Mouse (Mus musculus): Measurements from ENCODE around the gene Fam196b. TPM values are rescaled to one million over a fixed set of nuclear protein-coding genes. Genes with fewer than 3 reads are reported as not detected.

Fam196b gene
- polyA plus RNA-seq, 1 experiment from 2014 or later: 0.07 TPM

GRCm38 (mm10) chr11:34339693-34340092, 25.1 kb downstream of the Fam196b start:
- H3K4me2 ChIP-seq: no peak overlapping the region
- 84% methylated on average over 5 of the region's 5 CpGs for WGBS (ENCODE audit: insufficient replicate concordance)
- no peaks in the 10 kb centered on the region for H3K27me3 ChIP-seq (replicated peaks)
- H3K27ac ChIP-seq: no peak overlapping the region
- no peaks in the 10 kb centered on the region for H3K9me3 ChIP-seq (replicated peaks)
- no peak overlapping the region for H3K9ac ChIP-seq
- no peak for ATAC-seq
- no peaks in the 10 kb centered on the region for H3K36me3 ChIP-seq
- H3K4me3 ChIP-seq: no peak overlapping the region
- H3K4me1 ChIP-seq: no peaks in the 10 kb centered on the region

GRCm38 (mm10) chr11:34343742-34344307, 29.2 kb downstream of the Fam196b start:
- WGBS (ENCODE audit: insufficient replicate concordance): 64% methylated on average over 4 of the region's 4 CpGs
- no peak overlapping the region for H3K27ac ChIP-seq

GRCm38 (mm10) chr11:34344310-34344709, 29.7 kb downstream of the Fam196b start:
- no peaks in the 10 kb centered on the region for H3K9me3 ChIP-seq (replicated peaks)
- H3K4me3 ChIP-seq: no peak overlapping the region
- no peak for ATAC-seq
- 74% methylated on average over 5 of the region's 5 CpGs for WGBS (ENCODE audit: insufficient replicate concordance)
- no peaks in the 10 kb centered on the region for H3K36me3 ChIP-seq
- H3K27ac ChIP-seq: no peak overlapping the region
- H3K4me2 ChIP-seq: no peak overlapping the region
- no peaks in the 10 kb centered on the region for H3K27me3 ChIP-seq (replicated peaks)
- no peak overlapping the region for H3K9ac ChIP-seq
- no peaks in the 10 kb centered on the region for H3K4me1 ChIP-seq

More at GRCm38 (mm10) chr11:34343742-34344307, 29.2 kb downstream of the Fam196b start:
- Histone ChIP-seq H3K36me3 (no peaks in the 10 kb centered on the region), H3K4me2 (no peak overlapping the region), H3K27me3 (replicated peaks) (no peaks in the 10 kb centered on the region), H3K9ac (no peak overlapping the region), H3K4me1 (no peaks in the 10 kb centered on the region), H3K9me3 (replicated peaks) (no peaks in the 10 kb centered on the region), H3K4me3 (no peak overlapping the region)
- ATAC-seq: no peak

- Histone ChIP-seq H3K9ac (no peak overlapping the region), H3K9me3 (replicated peaks) (no peaks in the 10 kb centered on the region), H3K4me2 (no peak overlapping the region), H3K27me3 (replicated peaks) (no peaks in the 10 kb centered on the region), H3K4me1 (no peaks in the 10 kb centered on the region), H3K4me3 (no peak overlapping the region), H3K27ac (no peak overlapping the region), H3K36me3 (no peaks in the 10 kb centered on the region)
- ATAC-seq: no peak
- 61% methylated on average over 4 of the region's 4 CpGs for WGBS (ENCODE audit: insufficient replicate concordance)
Observed at GRCm38 (mm10) chr11:34348287-34348918, 33.8 kb downstream of the Fam196b start.

- no peak for ATAC-seq
- WGBS (ENCODE audit: insufficient replicate concordance): 78% methylated on average over 10 of the region's 10 CpGs
- Histone ChIP-seq H3K4me2 (no peak overlapping the region), H3K36me3 (no peaks in the 10 kb centered on the region), H3K27ac (no peak overlapping the region), H3K4me1 (no peaks in the 10 kb centered on the region), H3K9ac (no peak overlapping the region), H3K9me3 (replicated peaks) (no peaks in the 10 kb centered on the region), H3K4me3 (no peak overlapping the region), H3K27me3 (replicated peaks) (no peaks in the 10 kb centered on the region)
Observed at GRCm38 (mm10) chr11:34349453-34350056, 34.9 kb downstream of the Fam196b start.

- no peaks in the 10 kb centered on the region for H3K27me3 ChIP-seq (replicated peaks)
- WGBS (ENCODE audit: insufficient replicate concordance): 70% methylated on average over 12 of the region's 12 CpGs
- no peaks in the 10 kb centered on the region for H3K4me1 ChIP-seq
- H3K9me3 ChIP-seq (replicated peaks): no peaks in the 10 kb centered on the region
- H3K9ac ChIP-seq: no peak overlapping the region
- no peak for ATAC-seq
- H3K4me2 ChIP-seq: no peak overlapping the region
- H3K36me3 ChIP-seq: no peaks in the 10 kb centered on the region
- no peak overlapping the region for H3K27ac ChIP-seq
- no peak overlapping the region for H3K4me3 ChIP-seq
Observed at GRCm38 (mm10) chr11:34355406-34355805, 40.8 kb downstream of the Fam196b start.

- Histone ChIP-seq H3K4me2 (no peak overlapping the region), H3K36me3 (no peaks in the 10 kb centered on the region), H3K4me3 (no peak overlapping the region), H3K9me3 (replicated peaks) (no peaks in the 10 kb centered on the region), H3K27me3 (replicated peaks) (no peaks in the 10 kb centered on the region), H3K9ac (no peak overlapping the region), H3K27ac (no peak overlapping the region), H3K4me1 (no peaks in the 10 kb centered on the region)
- ATAC-seq: no peak
- 69% methylated on average over 2 of the region's 2 CpGs for WGBS (ENCODE audit: insufficient replicate concordance)
Observed at GRCm38 (mm10) chr11:34356109-34356508, 41.5 kb downstream of the Fam196b start.

GRCm38 (mm10) chr11:34372224-34372623, 57.6 kb downstream of the Fam196b start:
- Histone ChIP-seq H3K4me2 (no peak overlapping the region), H3K27me3 (replicated peaks) (no peaks in the 10 kb centered on the region), H3K36me3 (no peaks in the 10 kb centered on the region), H3K9me3 (replicated peaks) (no peaks in the 10 kb centered on the region), H3K4me3 (no peak overlapping the region), H3K27ac (no peak overlapping the region), H3K9ac (no peak overlapping the region), H3K4me1 (no peaks in the 10 kb centered on the region)
- 60% methylated on average over 4 of the region's 4 CpGs for WGBS (ENCODE audit: insufficient replicate concordance)
- ATAC-seq: no peak

GRCm38 (mm10) chr11:34375557-34375956, 60.9 kb downstream of the Fam196b start:
- Histone ChIP-seq H3K9me3 (replicated peaks) (no peaks in the 10 kb centered on the region), H3K27ac (no peak overlapping the region), H3K27me3 (replicated peaks) (no peaks in the 10 kb centered on the region), H3K4me2 (no peak overlapping the region), H3K9ac (no peak overlapping the region), H3K4me1 (no peaks in the 10 kb centered on the region), H3K4me3 (no peak overlapping the region), H3K36me3 (no peaks in the 10 kb centered on the region)
- no peak for ATAC-seq
- WGBS (ENCODE audit: insufficient replicate concordance): 44% methylated on average over 1 of the region's 1 CpGs

- no peak overlapping the region for H3K4me2 ChIP-seq
- H3K9ac ChIP-seq: no peak overlapping the region
- no peaks in the 10 kb centered on the region for H3K36me3 ChIP-seq
- no peak overlapping the region for H3K27ac ChIP-seq
- WGBS (ENCODE audit: insufficient replicate concordance): 73% methylated on average over 6 of the region's 6 CpGs
- H3K4me3 ChIP-seq: no peak overlapping the region
- H3K9me3 ChIP-seq (replicated peaks): no peaks in the 10 kb centered on the region
- H3K4me1 ChIP-seq: no peaks in the 10 kb centered on the region
- no peak for ATAC-seq
- no peaks in the 10 kb centered on the region for H3K27me3 ChIP-seq (replicated peaks)
Observed at GRCm38 (mm10) chr11:34377649-34378048, 63.0 kb downstream of the Fam196b start.

- no peak for ATAC-seq
- WGBS (ENCODE audit: insufficient replicate concordance): 59% methylated on average over 3 of the region's 3 CpGs
- Histone ChIP-seq H3K27me3 (replicated peaks) (no peaks in the 10 kb centered on the region), H3K4me3 (no peak overlapping the region), H3K27ac (no peak overlapping the region), H3K36me3 (no peaks in the 10 kb centered on the region), H3K9ac (no peak overlapping the region), H3K4me2 (no peak overlapping the region), H3K4me1 (no peaks in the 10 kb centered on the region), H3K9me3 (replicated peaks) (no peaks in the 10 kb centered on the region)
Observed at GRCm38 (mm10) chr11:34383501-34383900, 68.9 kb downstream of the Fam196b start.

GRCm38 (mm10) chr11:34384178-34384577, 69.6 kb downstream of the Fam196b start:
- no peak for ATAC-seq
- no peak overlapping the region for H3K27ac ChIP-seq

More at GRCm38 (mm10) chr11:34384178-34384577, 69.6 kb downstream of the Fam196b start:
- no peaks in the 10 kb centered on the region for H3K36me3 ChIP-seq
- no peak overlapping the region for H3K4me2 ChIP-seq
- H3K4me1 ChIP-seq: no peaks in the 10 kb centered on the region
- WGBS (ENCODE audit: insufficient replicate concordance): 37% methylated on average over 4 of the region's 4 CpGs
- no peaks in the 10 kb centered on the region for H3K9me3 ChIP-seq (replicated peaks)
- no peak overlapping the region for H3K9ac ChIP-seq
- no peak overlapping the region for H3K4me3 ChIP-seq
- no peaks in the 10 kb centered on the region for H3K27me3 ChIP-seq (replicated peaks)

Measured in liver, embryonic 12.5 days (tissue).